Mouse (Mus musculus) kidney, adult 2 months (tissue): Measurements from ENCODE around the gene Jmjd1c. TPM values are rescaled to one million over a fixed set of nuclear protein-coding genes. Genes with fewer than 3 reads are reported as not detected.
A peak's percentile ranks its signal among the peaks of the same experiment; 100 is the strongest.

Source experiments
- DNase-seq: peaks from one replicate; pipeline ENCODE4 v3.0.0; 2021
- H3K27ac ChIP-seq: fragments of 200-500 bp; 2 replicates; pipeline ENCODE4 v1.5.1; 2012; ENCODE audit warnings: low read depth, low read length, control low read depth, inconsistent platforms; ENCODE audit not compliant: insufficient read depth
- H3K27me3 ChIP-seq: fragments of 200-500 bp; replicated peaks from 2 replicates; pipeline ENCODE4 v1.6.1; 2012; ENCODE audit warnings: mild to moderate bottlenecking, moderate library complexity, low read length, inconsistent platforms; ENCODE audit not compliant: control insufficient read depth, insufficient read depth
- H3K36me3 ChIP-seq: fragments of 200-500 bp; 2 replicates; pipeline ENCODE4 v1.6.1; 2012; ENCODE audit warnings: mild to moderate bottlenecking, moderate library complexity, low read length, inconsistent platforms; ENCODE audit not compliant: control insufficient read depth, insufficient read depth
- H3K4me1 ChIP-seq: fragments of 200-500 bp; 2 replicates; pipeline ENCODE4 v1.6.1; 2011; ENCODE audit warnings: low read length; ENCODE audit not compliant: control insufficient read depth, insufficient read depth
- H3K4me3 ChIP-seq: fragments of 200-500 bp; 2 replicates; pipeline ENCODE4 v1.5.1; 2011; ENCODE audit warnings: mild to moderate bottlenecking, low read depth, low read length, control low read depth; ENCODE audit not compliant: insufficient read depth
- CTCF ChIP-seq: fragments of 200-500 bp; conservative IDR thresholded peaks from 2 replicates; pipeline ENCODE4 v1.5.1; 2011; ENCODE audit warnings: low read depth, mild to moderate bottlenecking, control low read depth, low read length, moderate library complexity, mixed read lengths; ENCODE audit not compliant: insufficient read depth, insufficient read length
- POLR2A ChIP-seq: fragments of 200-500 bp; IDR thresholded peaks from one replicate; pipeline ENCODE4 v1.6.1; 2011; ENCODE audit warnings: low read depth, low read length, control low read depth
- WGBS: fragments of 180-500 bp; shearing (Covaris S2); methylation state at CpG from one replicate; pipeline ENCODE4 v1.1.7; 2018; 5-methylcytosine and 5-hydroxymethylcytosine counted together
- polyA plus RNA-seq: library from polyadenylated mRNA; depleted of rRNA; stranded (reverse); fragments of >200 nt; gene quantifications from 2 replicates; pipeline ENCODE4 v1.2.3, GENCODE M21; 2012

Jmjd1c gene
- polyA plus RNA-seq, 1 experiment, result 9.4 TPM

DNA sequence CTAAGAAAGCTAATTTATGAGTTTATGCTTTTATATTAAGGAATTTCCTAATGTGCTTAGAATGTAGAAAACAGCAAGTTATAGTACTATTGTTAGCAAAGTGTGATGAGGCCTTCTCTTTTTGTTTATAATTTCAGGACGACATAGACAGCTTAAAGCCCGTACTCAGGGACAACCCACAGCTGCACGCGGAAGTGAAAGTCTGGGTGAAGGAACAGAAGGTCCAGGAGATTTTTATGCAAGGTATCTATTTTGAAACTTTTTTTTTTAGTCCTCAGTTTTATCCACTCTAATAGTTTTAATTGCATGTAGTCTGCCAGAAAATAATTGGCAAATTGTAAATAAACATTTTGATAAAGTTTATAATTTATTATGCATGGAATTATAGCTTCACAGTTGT is 119.2 kb downstream of the Jmjd1c start:
- TF ChIP-seq CTCF (no peak), POLR2A (no peak)
- peaks cover 5% of the 10 kb centered on the region; the same call in 1 of the 2 replicates for H3K4me1 ChIP-seq
- 58% methylated on average over 4 of the region's 4 CpGs for WGBS
- no peak overlapping the region for H3K27ac ChIP-seq
- no peak overlapping the region for H3K4me3 ChIP-seq
- peaks cover 2% of the 10 kb centered on the region for H3K36me3 ChIP-seq
- no peak for DNase-seq
- H3K27me3 ChIP-seq, result no peaks in the 10 kb centered on the region

GRCm38 (mm10) chr10:67216872-67217271 is 120.9 kb downstream of the Jmjd1c start:
- Histone ChIP-seq H3K4me3 (no peak overlapping the region), H3K4me1 (0 out of 2 replicates have a peak, but pooled peaks cover 2% of the 10 kb centered on the region), H3K27ac (no peak overlapping the region), H3K36me3 (peaks cover 2% of the 10 kb centered on the region), H3K27me3 (no peaks in the 10 kb centered on the region)
- 56% methylated on average over 3 of the region's 3 CpGs for WGBS
- TF ChIP-seq CTCF (0 out of 2 replicates have a peak, but pooled peaks have one; percentile 4), POLR2A (no peak)
- DNase-seq, result peak; percentile 27

DNA sequence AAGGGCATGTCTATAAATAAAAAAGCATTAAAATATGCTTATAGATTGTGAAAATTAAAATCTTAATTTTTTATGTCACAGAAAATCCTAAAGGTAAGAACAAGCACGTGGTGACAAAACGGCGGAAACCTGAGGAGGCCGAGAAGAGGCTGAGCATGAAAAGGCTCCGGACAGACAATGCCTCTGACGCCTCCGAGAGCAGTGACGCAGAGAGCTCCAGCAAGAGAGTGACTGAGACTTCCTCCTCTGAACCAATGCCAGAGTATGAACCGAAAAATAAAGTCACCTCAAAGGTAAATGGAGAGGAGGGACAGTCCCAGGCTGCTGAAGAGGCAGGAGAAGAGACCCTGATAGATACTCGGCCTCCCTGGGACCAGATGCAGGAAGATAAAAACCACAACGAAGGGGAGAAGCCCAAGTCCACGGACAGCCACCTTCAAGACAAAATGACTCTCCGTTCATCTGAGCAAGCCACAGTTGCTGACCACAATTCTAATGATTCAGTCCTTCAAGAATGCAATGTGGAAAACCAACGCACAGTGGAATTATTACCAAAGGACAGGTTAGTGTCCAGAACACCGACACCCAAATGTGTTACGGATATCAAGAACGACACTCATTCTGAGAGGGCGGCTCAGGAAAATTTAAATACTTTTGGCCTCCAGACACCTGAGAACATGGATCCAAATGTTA is 123.1 kb downstream of the Jmjd1c start:
- Histone ChIP-seq H3K36me3 (peaks cover 4% of the 10 kb centered on the region), H3K4me3 (no peak overlapping the region), H3K27ac (no peak overlapping the region), H3K27me3 (no peaks in the 10 kb centered on the region), H3K4me1 (0 out of 2 replicates have a peak, but pooled peaks cover 2% of the 10 kb centered on the region)
- no peak for DNase-seq
- WGBS, result 82% methylated on average over 18 of the region's 18 CpGs
- no peak for TF ChIP-seq CTCF
- no peak for TF ChIP-seq POLR2A

DNA sequence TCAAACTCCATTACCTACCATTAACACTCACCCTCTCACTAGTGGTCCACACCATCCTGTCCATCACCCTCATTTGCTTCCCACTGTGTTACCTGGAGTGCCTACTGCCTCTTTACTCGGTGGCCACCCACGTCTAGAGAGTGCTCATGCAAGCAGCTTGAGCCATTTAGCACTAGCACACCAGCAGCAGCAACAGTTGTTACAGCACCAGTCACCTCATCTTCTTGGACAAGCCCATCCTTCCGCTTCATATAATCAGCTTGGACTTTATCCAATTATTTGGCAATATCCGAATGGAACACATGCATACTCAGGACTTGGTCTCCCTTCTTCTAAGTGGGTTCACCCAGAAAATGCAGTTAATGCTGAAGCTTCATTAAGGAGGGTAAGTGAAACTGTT is 124.3 kb downstream of the Jmjd1c start:
- no peaks in the 10 kb centered on the region for H3K4me1 ChIP-seq
- H3K4me3 ChIP-seq, result no peak overlapping the region
- peaks cover 5% of the 10 kb centered on the region for H3K36me3 ChIP-seq
- H3K27ac ChIP-seq, result no peak overlapping the region
- DNase-seq, result no peak
- TF ChIP-seq CTCF (no peak), POLR2A (no peak)
- WGBS, result 76% methylated on average over 4 of the region's 4 CpGs
- no peaks in the 10 kb centered on the region for H3K27me3 ChIP-seq

DNA sequence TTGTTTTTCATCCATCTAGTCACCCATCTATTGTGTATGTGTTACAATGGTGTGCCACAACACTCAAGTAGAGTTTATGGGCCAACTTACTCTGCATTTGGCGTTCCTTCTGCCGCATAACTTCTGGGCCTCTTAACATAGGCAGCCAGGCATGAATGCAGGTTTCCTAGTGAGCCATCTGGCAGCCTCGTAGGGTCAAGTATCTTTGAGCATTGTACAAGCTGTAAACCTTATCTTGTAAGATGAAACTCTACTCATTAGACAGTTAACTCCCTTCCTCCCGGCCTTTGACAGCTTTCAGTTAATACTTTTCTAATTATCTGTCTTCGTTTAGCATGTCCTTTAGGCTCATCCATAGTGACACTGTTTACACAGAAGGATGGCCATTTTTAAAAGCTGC is 125.4 kb downstream of the Jmjd1c start:
- H3K27me3 ChIP-seq, result no peaks in the 10 kb centered on the region
- no peak overlapping the region for H3K4me3 ChIP-seq
- no peak for TF ChIP-seq POLR2A
- no peak for TF ChIP-seq CTCF
- no peak for DNase-seq
- H3K4me1 ChIP-seq, result no peaks in the 10 kb centered on the region
- peaks cover 5% of the 10 kb centered on the region for H3K36me3 ChIP-seq
- WGBS, result 30% methylated on average over 5 of the region's 5 CpGs
- no peak overlapping the region for H3K27ac ChIP-seq

GRCm38 (mm10) chr10:67223942-67224341 is 128.0 kb downstream of the Jmjd1c start:
- no peak overlapping the region for H3K27ac ChIP-seq
- peaks cover 5% of the 10 kb centered on the region for H3K36me3 ChIP-seq
- TF ChIP-seq POLR2A, result no peak
- no peak for TF ChIP-seq CTCF
- H3K4me3 ChIP-seq, result no peak overlapping the region
- no peaks in the 10 kb centered on the region for H3K4me1 ChIP-seq
- WGBS, result 62% methylated on average over 3 of the region's 4 CpGs
- no peaks in the 10 kb centered on the region for H3K27me3 ChIP-seq
- DNase-seq, result no peak

GRCm38 (mm10) chr10:67225528-67225927 is 129.6 kb downstream of the Jmjd1c start:
- H3K4me3 ChIP-seq, result no peak overlapping the region
- no peaks in the 10 kb centered on the region for H3K4me1 ChIP-seq
- no peak for DNase-seq
- H3K36me3 ChIP-seq, result peaks cover 8% of the 10 kb centered on the region
- H3K27ac ChIP-seq, result no peak overlapping the region
- TF ChIP-seq POLR2A (no peak), CTCF (no peak)
- WGBS, result 60% methylated on average over 6 of the region's 6 CpGs
- H3K27me3 ChIP-seq, result no peaks in the 10 kb centered on the region
